Mouse (Mus musculus) monocyte, adult 5-6 weeks (primary cell): ENCODE data around the gene Ufsp2. TPM values are rescaled to one million over a fixed set of nuclear protein-coding genes. Genes with fewer than 3 reads are reported as not detected.

ENCODE experiments used
- ATAC-seq: fragments of 153-309, 156-312 bp; replicated peaks from 2 replicates; pipeline ENCODE4 v1.8.0; 2017; ENCODE audit warnings: mild to moderate bottlenecking; ENCODE audit not compliant: low TSS enrichment, insufficient number of reproducible peaks, severe bottlenecking, poor library complexity, low FRiP score
- total RNA-seq: library from RNA; stranded (forward); fragments of 200-1000, 200-491, 200-594 nt; gene quantifications from 3 replicates; pipeline ENCODE4 v1.2.3, GENCODE M21; 2017

Gene Ufsp2
- total RNA-seq, result 59.2 to 74.7 TPM (median 73.5 TPM) in 3 replicates

- peak; percentile 96 for ATAC-seq
These were observed at the start of gene Ufsp2, which contains the start of gene 1700029J07Rik for GRCm38 (mm10) chr8:45975126-45975836. Gene Ufsp2, plus strand, starts transcription at chr8:45975528. Gene 1700029J07Rik, minus strand, starts transcription at chr8:45975252.

DNA sequence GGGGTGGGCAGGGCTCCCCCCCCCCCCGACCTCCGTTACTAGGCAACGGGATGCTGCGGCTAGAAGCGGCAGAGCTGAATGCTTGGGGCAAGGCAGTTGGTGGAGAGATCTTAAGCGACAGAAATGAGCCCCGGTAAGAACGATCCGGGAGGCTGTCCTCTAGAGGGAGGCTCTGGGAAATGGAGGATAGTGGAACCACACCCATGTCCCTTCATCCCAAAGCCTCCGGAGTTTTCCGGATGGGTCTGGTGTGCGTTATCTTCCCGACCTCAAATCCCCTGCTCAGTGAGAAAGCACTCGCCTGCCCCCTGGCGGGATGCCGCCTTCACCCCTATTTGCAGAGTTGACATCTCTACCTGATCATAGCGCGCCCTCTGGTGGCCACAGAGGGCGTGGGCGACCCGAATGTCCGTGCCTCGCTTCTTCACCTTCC lies 40.7 kb upstream of the Ufsp2 start, which contains the start of gene Ccdc110:
TSS of gene Ccdc110 (plus strand) at position 38 of the 433 bp plus-strand sequence.
- ATAC-seq, result peak; percentile 91

DNA sequence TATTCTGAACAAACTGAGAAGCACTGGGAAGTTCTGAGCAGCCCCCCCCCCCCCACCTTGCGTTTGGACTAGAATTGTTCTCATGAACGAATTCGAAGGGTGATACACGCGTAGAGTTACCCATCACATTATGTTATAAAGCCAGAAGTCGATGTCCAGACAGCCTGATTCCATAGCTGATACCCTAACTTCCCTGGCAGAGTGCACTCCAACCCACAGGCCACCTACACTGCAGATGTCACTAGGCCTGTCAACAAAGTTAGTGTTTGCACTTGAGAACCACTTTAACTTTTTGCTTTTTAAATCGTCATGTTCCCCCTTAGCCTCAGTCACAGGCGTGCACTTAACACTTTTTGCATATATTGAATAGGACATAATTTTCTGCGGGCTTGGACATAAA lies 38.3 kb upstream of the Ufsp2 start:
- no peak for ATAC-seq

DNA sequence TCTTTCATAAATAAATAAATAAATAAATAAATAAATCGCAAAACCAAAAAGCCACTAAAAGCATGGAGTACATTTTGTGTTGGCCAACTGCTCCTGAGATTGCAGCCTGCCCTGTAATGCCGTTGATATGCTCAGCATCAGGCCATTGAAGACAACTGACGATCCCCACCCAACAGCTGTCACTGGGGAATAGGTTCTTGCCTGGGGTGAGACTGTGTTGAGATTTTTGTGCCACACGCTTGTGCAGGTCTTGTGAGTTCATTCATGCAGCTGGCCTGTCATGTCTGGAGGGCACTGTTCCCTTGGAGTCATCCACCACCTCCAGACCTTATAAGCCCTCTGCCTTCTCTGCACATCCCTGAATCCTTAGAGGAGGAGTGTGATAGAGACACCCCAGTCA lies 29.0 kb upstream of the Ufsp2 start:
- ATAC-seq, result no peak

DNA sequence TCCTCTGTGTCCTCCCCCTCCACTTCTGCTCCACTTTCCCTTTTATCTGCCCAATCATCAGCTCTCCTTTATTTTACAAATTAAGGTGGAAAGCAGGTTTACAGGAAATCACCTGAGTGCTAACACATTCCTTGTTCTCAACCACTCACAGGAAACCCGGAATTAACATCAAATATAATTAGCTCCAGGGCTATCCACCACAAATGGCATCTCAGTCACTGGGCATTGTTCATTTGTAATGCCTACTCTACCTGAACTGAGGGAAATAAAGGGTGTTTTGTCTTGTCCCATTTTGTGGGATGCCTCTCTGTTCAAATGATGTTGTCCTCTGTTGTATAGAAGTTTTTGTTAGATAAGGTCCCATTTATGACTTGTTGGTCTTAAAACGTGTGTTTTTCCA lies 24.7 kb upstream of the Ufsp2 start:
- no peak for ATAC-seq

GRCm38 (mm10) chr8:45970894-45971293 lies 4.4 kb upstream of the Ufsp2 start:
- no peak for ATAC-seq

DNA sequence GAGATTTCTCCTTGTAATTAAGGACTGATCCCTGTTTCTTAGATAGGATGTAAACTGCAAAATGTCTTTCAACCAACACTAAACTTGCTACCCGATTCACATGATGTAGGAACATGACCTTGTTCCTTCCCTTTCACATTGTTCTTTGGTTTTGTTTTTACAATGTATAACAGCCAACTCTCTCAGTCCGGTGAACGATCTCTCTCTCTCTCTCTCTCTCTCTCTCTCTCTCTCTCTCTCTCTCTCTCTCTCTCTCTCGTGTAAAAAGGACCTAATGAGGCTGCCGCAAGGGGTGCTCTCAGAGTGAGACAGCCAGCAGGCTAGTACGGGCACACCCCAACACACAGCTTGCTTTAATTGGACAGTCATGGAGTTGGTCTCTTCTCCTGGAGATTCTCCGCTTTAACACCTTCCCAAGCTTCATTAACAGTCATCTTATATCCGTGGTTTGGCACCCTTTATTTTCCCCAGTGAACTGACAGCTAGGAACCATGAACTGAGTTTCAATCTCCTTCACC lies 1.3 kb upstream of the Ufsp2 start:
- ATAC-seq, result no peak

GRCm38 (mm10) chr8:45975837-45976468 lies 625 bp downstream of the Ufsp2 start:
- peak; percentile 12; the same call in 1 of the 2 replicates for ATAC-seq

- no peak for ATAC-seq
These were observed 11.3 kb downstream of the Ufsp2 start for GRCm38 (mm10) chr8:45986665-45987064.

GRCm38 (mm10) chr8:45988189-45988588 lies 12.9 kb downstream of the Ufsp2 start:
- no peak for ATAC-seq

- no peak for ATAC-seq
These were observed 15.4 kb downstream of the Ufsp2 start for GRCm38 (mm10) chr8:45990631-45991310.

GRCm38 (mm10) chr8:45994111-45994510 lies 18.8 kb downstream of the Ufsp2 start:
- ATAC-seq, result peak; percentile 59; the same call in 1 of the 2 replicates

GRCm38 (mm10) chr8:45995576-45995975 lies 20.2 kb downstream of the Ufsp2 start:
- no peak for ATAC-seq

DNA sequence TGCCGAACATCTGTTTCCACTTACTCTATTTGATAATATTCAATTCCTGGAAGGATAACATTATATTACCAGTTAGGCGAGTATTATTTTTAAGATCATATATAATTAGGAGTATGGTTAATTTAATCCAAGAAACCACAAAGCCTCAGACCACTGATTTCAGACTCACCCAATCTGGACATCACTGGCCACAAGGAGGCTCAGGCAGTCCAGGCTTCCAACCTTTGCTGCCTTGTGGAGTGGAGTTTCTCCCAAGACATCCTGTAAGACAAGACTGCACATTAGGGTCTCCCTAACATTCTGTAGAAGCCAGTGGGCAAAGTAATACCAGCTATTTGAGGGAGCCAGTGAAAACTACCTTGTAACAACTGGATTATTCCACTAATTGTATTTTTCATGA lies 22.9 kb downstream of the Ufsp2 start:
- ATAC-seq, result no peak

GRCm38 (mm10) chr8:45999138-45999783 lies 23.9 kb downstream of the Ufsp2 start, which contains the start of gene Lrp2bp:
Gene Lrp2bp, plus strand, starts transcription at chr8:45999303.
- ATAC-seq, result no peak

- peak; percentile 97 for ATAC-seq
These were observed 24.7 kb downstream of the Ufsp2 start for GRCm38 (mm10) chr8:45999784-46000705.

DNA sequence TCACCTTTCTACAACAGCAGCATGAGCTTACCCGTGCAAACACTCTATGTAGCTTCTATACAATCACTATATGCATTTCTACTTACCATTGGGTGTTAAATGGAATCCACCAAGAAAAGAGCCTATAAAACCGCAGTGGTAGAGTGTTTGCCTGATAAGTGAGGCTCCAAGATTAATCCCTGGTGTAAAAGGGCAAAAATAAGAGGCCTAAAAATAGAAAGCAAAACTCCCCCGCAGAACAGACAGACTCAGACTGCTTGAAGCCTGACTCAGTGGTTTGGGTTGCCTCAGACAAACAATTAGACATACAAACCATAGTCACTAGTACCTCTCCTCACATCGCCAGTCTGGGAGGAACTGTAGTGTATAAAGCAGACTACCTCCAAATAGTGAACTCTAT lies 30.3 kb downstream of the Ufsp2 start, which contains the start of gene Ankrd37:
TSS of gene Ankrd37 (minus strand) at position 112 of the 400 bp plus-strand sequence.
- ATAC-seq, result no peak
